Mouse (Mus musculus) forebrain, embryonic 14.5 days (tissue): ENCODE measurements around the gene Lamtor2. TPM values are rescaled to one million over a fixed set of nuclear protein-coding genes. Genes with fewer than 3 reads are reported as not detected.

ENCODE experiments used
- ATAC-seq: fragments of 200-750 bp; cut with Nextera tagmentation; 2 replicates; pipeline ENCODE4 v1.8.0; 2017; ENCODE audit warnings: mild to moderate bottlenecking, moderate library complexity
- DNase-seq: peaks from one replicate; pipeline ENCODE4 v3.0.0-alpha.2; 2015; ENCODE audit warnings: low spot score
- H3K27ac ChIP-seq: fragments of 300-500 bp; sonication (generic); 2 replicates; pipeline ENCODE4 v1.5.1; 2014; ENCODE audit warnings: low read depth, mild to moderate bottlenecking, control low read depth, low read length, moderate library complexity
- H3K27me3 ChIP-seq: fragments of 300-500 bp; sonication (generic); replicated peaks from 2 replicates; pipeline ENCODE4 v1.6.1; 2014; ENCODE audit warnings: low read length, control low read depth, mixed read lengths; ENCODE audit not compliant: control insufficient read depth, insufficient read depth
- H3K36me3 ChIP-seq: fragments of 300-500 bp; sonication (generic); 2 replicates; pipeline ENCODE4 v1.6.1; 2014; ENCODE audit warnings: low read length, control low read depth; ENCODE audit not compliant: control insufficient read depth, insufficient read depth
- H3K4me1 ChIP-seq: fragments of 300-500 bp; sonication (generic); 2 replicates; pipeline ENCODE4 v1.6.1; 2014; ENCODE audit warnings: antibody characterized with exemption, low read length, control low read depth; ENCODE audit not compliant: control insufficient read depth, insufficient read depth
- H3K4me2 ChIP-seq: fragments of 300-500 bp; sonication (generic); 2 replicates; pipeline ENCODE4 v1.6.1; 2014; ENCODE audit warnings: mild to moderate bottlenecking, control low read depth, low read length
- H3K4me3 ChIP-seq: fragments of 300-500 bp; sonication (generic); 2 replicates; pipeline ENCODE4 v1.5.1; 2014; ENCODE audit warnings: low read depth, low read length, control low read depth
- H3K9ac ChIP-seq: fragments of 300-500 bp; sonication (generic); 2 replicates; pipeline ENCODE4 v1.6.1; 2014; ENCODE audit warnings: mild to moderate bottlenecking, low read length, control low read depth, moderate library complexity
- H3K9me3 ChIP-seq: fragments of 300-500 bp; sonication (generic); replicated peaks from 2 replicates; pipeline ENCODE4 v1.6.1; 2016; ENCODE audit warnings: low read length, control low read depth, mixed read lengths; ENCODE audit not compliant: control insufficient read depth
- WGBS: fragments of 180-500 bp; shearing (Covaris S2); extraction: QIAGEN DNeasy Blood & Tissue Kit; methylation state at CpG from one replicate; pipeline ENCODE4 v1.1.7; 2014; 5-methylcytosine and 5-hydroxymethylcytosine counted together
- polyA plus RNA-seq: library from polyadenylated mRNA; unstranded; fragments of >200 nt; fragmentation: Nextera tagmentation; extraction: Ambion mirVana; gene quantifications from 2 replicates; pipeline ENCODE4 v1.2.1, GENCODE M21; 2014

Lamtor2 gene
- polyA plus RNA-seq, 1 experiment from 2014 or later: 122 TPM

DNA sequence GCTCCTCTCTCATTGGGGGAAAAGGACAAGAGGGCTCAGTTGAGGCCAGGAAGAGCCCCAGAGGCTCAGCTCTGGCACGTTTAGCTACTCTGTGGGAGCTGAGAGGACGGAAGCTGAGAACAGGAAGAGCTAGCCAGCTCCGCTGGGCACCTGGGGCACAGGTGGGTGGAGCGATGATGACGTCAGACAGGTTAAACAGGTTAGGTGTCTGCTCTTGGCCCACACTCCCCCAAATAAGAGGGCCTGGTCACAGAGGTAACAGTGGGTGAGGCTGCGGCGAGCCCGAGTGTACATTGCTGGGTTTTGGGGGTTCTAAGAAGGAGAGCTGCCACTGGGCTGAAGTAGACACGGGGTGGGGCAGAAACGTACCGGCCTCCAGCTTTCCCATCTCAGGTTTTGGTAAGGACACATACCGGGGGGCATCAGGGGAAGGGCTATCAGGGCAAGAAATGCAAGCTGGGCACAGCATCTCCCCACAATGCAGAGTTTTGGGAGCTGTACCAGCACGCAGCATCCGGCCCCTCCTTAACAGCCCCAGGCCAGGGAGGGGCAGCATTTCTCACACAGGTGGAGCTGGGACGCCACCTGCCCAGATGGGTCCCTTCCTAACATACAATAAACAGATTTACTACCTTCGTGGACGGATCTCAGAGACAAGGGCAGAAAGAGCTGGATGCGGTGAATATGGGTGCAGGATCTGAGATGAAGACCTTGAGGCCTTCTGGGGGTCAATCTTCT lies 4.5 kb downstream of the Lamtor2 start, which contains the start of gene Rab25:
Gene Rab25 (minus strand): TSS at position 121 of the 738 bp plus-strand sequence.
- no peak within 1 kb of the TSS for H3K27ac ChIP-seq
- DNase-seq: no peak

GRCm38 (mm10) chr3:88546674-88547418 lies 6.0 kb downstream of the Lamtor2 start:
- DNase-seq (no peak), ATAC-seq (no peak)
- H3K27me3 ChIP-seq: no peaks in the 10 kb centered on the region
- no peaks in the 10 kb centered on the region for H3K9me3 ChIP-seq
- no peaks in the 10 kb centered on the region; the same call in 1 of the 2 replicates for H3K36me3 ChIP-seq
- no peak overlapping the region for H3K27ac ChIP-seq
- H3K4me3 ChIP-seq: no peak overlapping the region
- no peak overlapping the region for H3K4me2 ChIP-seq
- H3K9ac ChIP-seq: no peak overlapping the region
- peaks cover 2% of the 10 kb centered on the region; the same call in 1 of the 2 replicates for H3K4me1 ChIP-seq
- WGBS: 83% methylated on average over 6 of the region's 6 CpGs

More for the DNA sequence above, 4.5 kb downstream of the Lamtor2 start, which contains the start of gene Rab25:
- Histone ChIP-seq H3K4me1 (peaks cover 7% of the 10 kb centered on the region; the same call in 1 of the 2 replicates), H3K36me3 (no peaks in the 10 kb centered on the region), H3K9me3 (no peaks in the 10 kb centered on the region), H3K4me3 (no peak within 1 kb of the TSS), H3K4me2 (no peak within 1 kb of the TSS), H3K27me3 (no peaks in the 10 kb centered on the region), H3K9ac (no peak within 1 kb of the TSS)
- 55% methylated on average over 18 of the region's 18 CpGs for WGBS
- ATAC-seq: no peak

DNA sequence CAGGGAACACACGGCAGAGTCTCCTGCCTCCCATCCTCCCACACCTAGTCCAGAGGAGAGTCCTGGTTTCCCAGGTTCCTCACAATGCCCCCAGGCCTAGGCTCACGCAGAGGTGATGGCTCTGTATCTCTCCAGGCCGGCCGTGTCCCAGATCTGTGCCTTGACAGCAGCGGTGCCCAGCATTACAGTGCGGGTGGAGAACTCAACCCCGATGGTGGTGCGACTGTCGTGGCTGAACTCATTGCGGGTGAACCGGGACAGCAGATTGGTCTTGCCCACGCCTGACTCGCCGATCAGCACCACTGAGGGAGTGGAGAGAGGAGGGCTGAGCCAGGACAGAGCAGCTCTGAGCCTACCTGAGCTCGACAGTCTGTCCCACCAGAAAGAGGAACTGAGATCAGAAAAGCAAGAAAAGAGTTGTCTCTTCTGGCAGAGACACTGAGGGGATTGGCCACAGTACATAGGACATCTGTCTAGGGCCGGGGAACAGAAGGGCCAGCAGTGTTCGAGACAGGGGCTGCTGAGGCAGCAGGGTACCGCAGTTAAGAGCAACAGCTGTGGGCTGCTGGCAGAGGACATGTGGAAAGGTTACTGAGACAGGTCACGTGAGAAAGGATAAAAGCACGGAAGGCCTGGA lies 7.8 kb downstream of the Lamtor2 start:
- Histone ChIP-seq H3K27ac (no peak overlapping the region), H3K27me3 (no peaks in the 10 kb centered on the region), H3K4me3 (no peak overlapping the region), H3K36me3 (peaks cover 13% of the 10 kb centered on the region), H3K4me1 (peaks cover 12% of the 10 kb centered on the region), H3K4me2 (no peak overlapping the region), H3K9me3 (no peaks in the 10 kb centered on the region), H3K9ac (no peak overlapping the region)
- DNase-seq: no peak
- ATAC-seq: no peak
- 67% methylated on average over 20 of the region's 20 CpGs for WGBS

GRCm38 (mm10) chr3:88544514-88544913 lies 8.4 kb downstream of the Lamtor2 start:
- no peak for ATAC-seq
- no peak overlapping the region for H3K4me2 ChIP-seq
- DNase-seq: no peak
- 33% methylated on average over 5 of the region's 5 CpGs for WGBS
- H3K27me3 ChIP-seq: no peaks in the 10 kb centered on the region
- H3K4me1 ChIP-seq: peaks cover 15% of the 10 kb centered on the region
- H3K9me3 ChIP-seq: no peaks in the 10 kb centered on the region
- no peak overlapping the region for H3K9ac ChIP-seq
- no peak overlapping the region for H3K27ac ChIP-seq
- no peak overlapping the region for H3K4me3 ChIP-seq
- peaks cover 18% of the 10 kb centered on the region for H3K36me3 ChIP-seq

DNA sequence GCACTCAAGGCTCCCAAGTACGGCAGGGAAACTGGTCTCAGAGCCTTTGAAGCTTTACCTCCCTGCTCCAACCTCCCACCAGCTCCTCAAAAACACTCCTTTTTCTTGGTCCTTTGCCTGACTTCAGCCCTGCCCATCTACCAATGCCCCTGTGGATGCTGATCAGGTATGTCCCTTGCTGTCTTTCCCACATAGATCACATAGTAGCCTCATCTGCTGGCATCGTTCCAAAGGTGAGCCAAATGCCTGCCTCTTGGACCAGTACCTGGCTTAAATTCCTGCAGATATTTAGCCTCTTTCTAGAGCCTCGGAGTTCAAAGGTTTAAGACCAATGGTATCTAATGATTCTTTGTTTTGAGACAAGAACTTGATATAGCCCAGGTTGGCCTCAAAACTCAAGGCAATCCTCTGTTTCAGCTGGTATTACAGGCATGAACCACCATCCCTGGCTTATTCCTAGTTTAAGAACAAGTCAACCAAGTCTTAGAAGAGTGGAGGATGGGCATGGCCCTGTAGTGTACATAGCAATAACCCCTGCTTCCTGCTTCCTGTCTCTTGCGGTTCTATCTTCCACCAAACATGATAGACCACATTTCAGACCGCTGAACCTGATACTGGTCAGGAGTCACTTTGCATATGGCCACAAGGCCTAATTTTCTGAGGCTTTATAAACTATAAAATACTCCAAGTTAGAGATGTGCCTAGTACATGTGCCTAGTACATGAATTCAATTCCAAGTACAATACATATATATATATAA lies 9.0 kb downstream of the Lamtor2 start:
- Histone ChIP-seq H3K36me3 (peaks cover 22% of the 10 kb centered on the region), H3K4me2 (no peak overlapping the region), H3K9me3 (no peaks in the 10 kb centered on the region), H3K9ac (no peak overlapping the region), H3K27me3 (no peaks in the 10 kb centered on the region), H3K4me3 (no peak overlapping the region), H3K4me1 (peaks cover 16% of the 10 kb centered on the region), H3K27ac (no peak overlapping the region)
- DNase-seq: no peak
- WGBS: 77% methylated on average over 5 of the region's 5 CpGs
- no peak for ATAC-seq

DNA sequence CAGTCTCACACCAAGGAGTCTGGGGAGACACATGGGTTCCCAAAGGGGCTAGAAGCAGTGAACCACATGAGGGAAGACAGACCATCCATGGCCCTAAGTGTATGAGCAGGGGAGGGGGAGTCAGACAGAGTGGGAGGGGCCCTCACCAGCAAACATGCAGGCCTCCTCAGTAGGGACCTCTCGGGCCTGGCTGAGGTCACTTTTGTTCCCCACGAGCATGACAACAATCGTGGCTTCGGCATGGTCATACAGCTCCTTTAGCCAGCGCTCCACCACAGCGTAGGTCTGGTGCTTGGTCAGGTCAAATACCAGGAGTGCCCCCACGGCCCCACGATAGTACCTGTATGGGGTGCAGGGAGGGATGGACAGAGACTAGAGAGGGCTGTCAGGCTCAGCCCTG lies 9.7 kb downstream of the Lamtor2 start:
- Histone ChIP-seq H3K36me3 (peaks cover 28% of the 10 kb centered on the region), H3K4me3 (no peak overlapping the region), H3K9ac (no peak overlapping the region), H3K9me3 (no peaks in the 10 kb centered on the region), H3K4me2 (no peak overlapping the region), H3K27ac (no peak overlapping the region), H3K4me1 (peaks cover 23% of the 10 kb centered on the region), H3K27me3 (no peaks in the 10 kb centered on the region)
- ATAC-seq (no peak), DNase-seq (no peak)
- WGBS: 80% methylated on average over 8 of the region's 8 CpGs

DNA sequence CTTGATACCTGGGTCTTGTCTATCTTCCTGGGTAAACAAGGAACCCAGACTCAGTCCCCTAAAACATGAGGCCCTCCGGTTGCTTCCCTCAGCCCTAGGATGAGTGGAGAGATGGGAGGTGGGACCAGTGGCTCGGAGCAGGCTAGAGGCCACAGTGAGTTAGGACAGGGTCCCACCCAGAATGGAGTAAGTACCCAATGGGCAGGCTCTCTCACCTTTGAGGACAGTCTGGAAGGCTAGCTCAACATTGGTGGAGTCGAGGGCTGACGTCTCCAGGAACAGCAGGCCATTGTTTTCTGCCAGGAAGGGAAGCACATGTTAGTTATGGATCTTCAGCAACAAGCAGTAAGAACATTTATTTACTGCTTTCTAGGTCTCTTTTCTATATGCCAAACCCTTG lies 10.4 kb downstream of the Lamtor2 start:
- ATAC-seq (no peak), DNase-seq (no peak)
- peaks cover 35% of the 10 kb centered on the region for H3K36me3 ChIP-seq
- H3K9me3 ChIP-seq: no peaks in the 10 kb centered on the region
- no peaks in the 10 kb centered on the region for H3K27me3 ChIP-seq
- no peak overlapping the region for H3K4me2 ChIP-seq
- no peak overlapping the region for H3K9ac ChIP-seq
- WGBS: 76% methylated on average over 4 of the region's 4 CpGs
- no peak overlapping the region for H3K4me3 ChIP-seq
- peak overlapping the region; percentile 40; the same call in 1 of the 2 replicates for H3K27ac ChIP-seq
- H3K4me1 ChIP-seq: peaks cover 29% of the 10 kb centered on the region

DNA sequence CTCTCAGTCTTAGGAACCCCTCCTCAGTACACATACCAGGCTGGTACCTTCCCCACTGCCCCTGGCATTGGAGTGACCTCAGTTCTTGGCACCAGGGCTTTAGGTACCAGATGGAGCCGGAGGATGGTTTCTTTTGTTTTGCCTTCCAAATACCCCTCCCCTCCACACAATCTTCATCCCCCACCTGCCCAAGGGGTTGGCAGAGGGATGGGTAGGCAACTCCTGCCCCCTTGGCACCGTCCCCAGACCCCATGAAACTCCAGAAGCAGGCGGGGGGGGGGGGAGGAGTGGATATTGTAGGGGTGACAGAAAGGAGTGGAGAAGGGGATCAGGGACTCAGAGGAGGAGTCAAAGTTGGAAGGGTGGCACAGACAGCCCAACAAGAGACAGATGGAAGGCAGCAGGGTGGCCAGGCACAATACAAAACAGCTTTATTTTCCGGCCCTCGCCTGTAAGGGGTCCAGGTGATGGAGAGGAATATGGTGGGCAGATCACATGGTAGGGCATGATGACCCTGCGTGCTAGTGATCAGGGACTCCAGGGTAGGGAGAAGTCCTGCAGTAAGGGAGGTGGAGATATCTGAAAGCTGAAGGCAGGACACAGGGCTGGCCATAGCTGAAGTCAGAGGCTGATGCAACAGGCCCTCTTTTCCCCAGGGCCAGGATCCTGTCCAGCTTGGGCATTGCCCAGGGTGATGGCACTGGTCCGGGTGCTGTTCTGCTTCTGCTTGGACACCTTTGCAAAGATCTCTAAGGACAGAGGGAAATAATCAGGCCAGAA lies 11.1 kb downstream of the Lamtor2 start:
- DNase-seq: peak; percentile 80
- peaks cover 42% of the 10 kb centered on the region for H3K36me3 ChIP-seq
- ATAC-seq: peak; percentile 56
- no peak overlapping the region for H3K9ac ChIP-seq
- H3K9me3 ChIP-seq: no peaks in the 10 kb centered on the region
- peak overlapping the region; percentile 40; the same call in 1 of the 2 replicates for H3K27ac ChIP-seq
- WGBS: 49% methylated on average over 7 of the region's 7 CpGs
- no peak overlapping the region for H3K4me2 ChIP-seq
- H3K27me3 ChIP-seq: no peaks in the 10 kb centered on the region
- no peak overlapping the region for H3K4me3 ChIP-seq
- H3K4me1 ChIP-seq: peaks cover 36% of the 10 kb centered on the region
